Mouse (Mus musculus) intestine, postnatal 0 days (tissue): ENCODE results near the gene Tbc1d16. TPM values are rescaled to one million over a fixed set of nuclear protein-coding genes. Genes with fewer than 3 reads are reported as not detected.

Source experiments
- ATAC-seq: fragments of 200-750 bp; cut with Nextera tagmentation; 2 replicates; pipeline ENCODE4 v1.8.0; 2017; ENCODE audit warnings: mild to moderate bottlenecking, moderate TSS enrichment, moderate library complexity
- H3K27ac ChIP-seq: fragments of 300-500 bp; sonication (generic); 2 replicates; pipeline ENCODE4 v1.5.1; 2014; ENCODE audit warnings: mild to moderate bottlenecking, low read depth, low read length, moderate library complexity
- H3K27me3 ChIP-seq: fragments of 300-500 bp; sonication (generic); replicated peaks from 2 replicates; pipeline ENCODE4 v1.6.1; 2014; ENCODE audit warnings: low read length, mixed read lengths; ENCODE audit not compliant: control insufficient read depth, insufficient read depth
- H3K36me3 ChIP-seq: fragments of 300-500 bp; sonication (generic); 2 replicates; pipeline ENCODE4 v1.6.1; 2014; ENCODE audit warnings: mild to moderate bottlenecking, moderate library complexity; ENCODE audit not compliant: control insufficient read depth, insufficient read depth
- H3K4me1 ChIP-seq: fragments of 300-500 bp; sonication (generic); replicated peaks from 2 replicates; pipeline ENCODE4 v1.6.1; 2014; ENCODE audit warnings: antibody characterized with exemption, low read length, mixed read lengths; ENCODE audit not compliant: control insufficient read depth, insufficient read depth
- H3K4me2 ChIP-seq: fragments of 300-500 bp; sonication (generic); replicated peaks from 2 replicates; pipeline ENCODE4 v1.6.1; 2014; ENCODE audit warnings: low read depth, mild to moderate bottlenecking, moderate library complexity
- H3K4me3 ChIP-seq: fragments of 300-500 bp; sonication (generic); 2 replicates; pipeline ENCODE4 v1.5.1; 2014; ENCODE audit warnings: low read depth, low read length
- H3K9ac ChIP-seq: fragments of 300-500 bp; sonication (generic); 2 replicates; pipeline ENCODE4 v1.6.1; 2014; ENCODE audit warnings: mild to moderate bottlenecking, low read depth, low read length
- H3K9me3 ChIP-seq: fragments of 300-500 bp; sonication (generic); 2 replicates; pipeline ENCODE4 v1.6.1; 2016; ENCODE audit warnings: mixed run types; ENCODE audit not compliant: control insufficient read depth
- CTCF ChIP-seq: sonication (generic); IDR thresholded peaks from 2 replicates; pipeline ENCODE4 v1.5.1; 2016; ENCODE audit warnings: low read depth, mild to moderate bottlenecking, control low read depth, antibody characterized with exemption, moderate library complexity
- WGBS: fragments of 180-500 bp; shearing (Covaris S2); extraction: QIAGEN DNeasy Blood & Tissue Kit; methylation state at CpG from one replicate; pipeline ENCODE4 v1.1.7; 2014; 5-methylcytosine and 5-hydroxymethylcytosine counted together
- polyA plus RNA-seq: library from polyadenylated mRNA; unstranded; fragments of >200 nt; fragmentation: Nextera tagmentation; extraction: Ambion mirVana; gene quantifications from 2 replicates; pipeline ENCODE4 v1.2.1, GENCODE M21; 2015

Tbc1d16 gene
- polyA plus RNA-seq, 1 experiment from 2014 or later: 3.8 TPM

DNA sequence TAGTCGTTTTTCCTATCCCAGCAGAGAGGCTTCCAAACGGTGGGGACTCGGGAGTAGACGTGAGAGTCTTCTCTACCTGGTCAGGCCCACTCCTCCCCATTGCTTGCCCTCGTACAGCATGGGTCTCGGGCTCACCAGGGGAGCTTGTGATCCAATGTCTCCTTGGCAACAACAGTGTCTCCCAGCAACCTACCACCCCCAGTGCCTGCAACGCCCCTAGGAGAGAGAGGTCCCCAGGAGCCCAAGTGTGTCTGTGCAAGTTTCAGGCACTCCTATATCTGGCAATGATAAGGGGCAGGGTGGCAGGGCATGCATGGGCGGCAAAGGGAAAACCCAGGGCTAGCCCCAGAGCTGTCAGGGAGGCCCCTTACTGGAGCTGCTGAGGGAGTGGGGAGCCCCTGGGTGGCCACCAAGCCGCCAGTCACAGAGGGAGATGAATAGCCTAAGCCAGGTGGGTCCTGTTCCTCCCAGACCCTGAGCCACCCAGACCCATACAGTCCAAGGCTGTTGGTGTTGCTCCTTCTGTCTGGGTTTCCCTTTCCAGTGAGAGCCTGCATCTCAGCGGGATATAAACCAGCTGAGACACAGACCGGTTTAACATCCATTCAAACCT is 99.5 kb downstream of the Tbc1d16 start:
- H3K9ac ChIP-seq: no peak overlapping the region
- H3K27ac ChIP-seq: peak overlapping the region; percentile 10; the same call in 1 of the 2 replicates
- no peaks in the 10 kb centered on the region for H3K9me3 ChIP-seq
- ATAC-seq: no peak
- no peak overlapping the region for H3K4me3 ChIP-seq
- TF ChIP-seq CTCF: no peak
- no peaks in the 10 kb centered on the region for H3K36me3 ChIP-seq
- WGBS: 53% methylated on average over 11 of the region's 11 CpGs
- peaks cover 25% of the 10 kb centered on the region for H3K4me1 ChIP-seq
- H3K27me3 ChIP-seq: no peaks in the 10 kb centered on the region
- H3K4me2 ChIP-seq: no peak overlapping the region

DNA sequence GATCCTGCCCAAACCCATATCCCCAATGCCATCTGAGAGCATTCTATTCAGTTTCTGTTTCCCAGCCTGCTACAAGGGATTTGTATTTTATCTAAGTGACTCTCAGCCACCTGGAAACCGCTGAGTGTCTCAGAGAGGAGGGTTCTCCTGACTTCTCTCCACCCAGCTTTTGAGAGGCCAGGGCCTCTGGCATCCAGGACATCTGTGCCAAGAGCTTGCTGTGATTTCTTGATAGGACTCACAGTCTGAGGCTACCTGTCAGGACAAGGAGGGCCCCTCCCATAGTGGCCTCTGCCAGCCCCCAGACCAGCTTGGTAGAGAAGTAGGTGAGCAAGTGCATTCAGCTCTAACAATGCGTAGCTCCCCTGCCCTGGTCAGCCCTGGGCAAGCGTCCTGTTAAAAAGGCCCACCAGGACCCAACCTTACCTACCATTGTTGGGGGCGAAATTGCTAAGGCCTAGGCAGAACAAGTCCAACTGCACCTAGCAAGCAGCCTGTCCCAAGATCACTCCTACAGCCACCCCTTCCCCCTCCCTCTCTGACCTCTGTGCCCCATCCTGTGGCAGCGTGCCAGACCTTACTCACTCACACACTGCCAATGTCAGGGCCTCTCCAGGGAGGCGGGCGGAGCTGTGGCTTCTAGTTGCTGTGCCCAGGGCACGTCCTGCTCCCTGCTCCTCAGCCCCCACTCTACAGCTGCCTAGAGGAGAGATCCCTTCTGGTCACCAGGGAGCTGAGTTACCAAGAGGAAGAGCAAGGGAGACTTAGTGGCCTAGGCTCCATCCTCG is 100.4 kb downstream of the Tbc1d16 start:
- H3K9me3 ChIP-seq: no peaks in the 10 kb centered on the region
- no peak overlapping the region; the same call in 1 of the 2 replicates for H3K4me2 ChIP-seq
- peak overlapping the region; percentile 24 for H3K27ac ChIP-seq
- H3K27me3 ChIP-seq: no peaks in the 10 kb centered on the region
- no peaks in the 10 kb centered on the region for H3K36me3 ChIP-seq
- no peak overlapping the region for H3K4me3 ChIP-seq
- H3K4me1 ChIP-seq: peaks cover 24% of the 10 kb centered on the region
- no peak for TF ChIP-seq CTCF
- H3K9ac ChIP-seq: no peak overlapping the region
- peak; percentile 60 for ATAC-seq
- WGBS: 49% methylated on average over 9 of the region's 9 CpGs

DNA sequence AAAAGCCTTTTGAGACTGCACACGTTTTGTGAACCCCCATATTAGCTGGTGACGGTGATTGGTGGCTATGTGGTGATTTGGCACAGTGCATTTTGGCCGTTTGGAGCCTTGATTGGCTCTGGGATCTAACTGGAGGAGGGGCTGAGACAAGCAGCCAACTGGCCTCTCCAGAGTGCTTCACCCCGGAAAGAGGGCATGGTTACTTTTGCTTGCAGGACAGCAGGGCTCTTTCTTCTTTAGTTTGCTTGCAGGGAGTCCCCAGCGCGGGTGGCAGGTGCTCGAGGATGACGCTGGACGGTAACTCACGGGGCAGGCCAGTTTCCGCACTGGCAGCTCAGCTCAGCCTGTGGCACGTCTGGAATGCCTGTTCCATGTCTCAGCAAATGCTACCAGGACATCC is 101.2 kb downstream of the Tbc1d16 start:
- no peak overlapping the region for H3K4me2 ChIP-seq
- H3K4me1 ChIP-seq: peaks cover 24% of the 10 kb centered on the region
- no peak for ATAC-seq
- H3K36me3 ChIP-seq: no peaks in the 10 kb centered on the region
- peak overlapping the region; percentile 24; the same call in 1 of the 2 replicates for H3K27ac ChIP-seq
- TF ChIP-seq CTCF: no peak
- H3K9ac ChIP-seq: no peak overlapping the region
- no peak overlapping the region for H3K4me3 ChIP-seq
- H3K27me3 ChIP-seq: no peaks in the 10 kb centered on the region
- WGBS: 38% methylated on average over 12 of the region's 12 CpGs
- H3K9me3 ChIP-seq: no peaks in the 10 kb centered on the region

DNA sequence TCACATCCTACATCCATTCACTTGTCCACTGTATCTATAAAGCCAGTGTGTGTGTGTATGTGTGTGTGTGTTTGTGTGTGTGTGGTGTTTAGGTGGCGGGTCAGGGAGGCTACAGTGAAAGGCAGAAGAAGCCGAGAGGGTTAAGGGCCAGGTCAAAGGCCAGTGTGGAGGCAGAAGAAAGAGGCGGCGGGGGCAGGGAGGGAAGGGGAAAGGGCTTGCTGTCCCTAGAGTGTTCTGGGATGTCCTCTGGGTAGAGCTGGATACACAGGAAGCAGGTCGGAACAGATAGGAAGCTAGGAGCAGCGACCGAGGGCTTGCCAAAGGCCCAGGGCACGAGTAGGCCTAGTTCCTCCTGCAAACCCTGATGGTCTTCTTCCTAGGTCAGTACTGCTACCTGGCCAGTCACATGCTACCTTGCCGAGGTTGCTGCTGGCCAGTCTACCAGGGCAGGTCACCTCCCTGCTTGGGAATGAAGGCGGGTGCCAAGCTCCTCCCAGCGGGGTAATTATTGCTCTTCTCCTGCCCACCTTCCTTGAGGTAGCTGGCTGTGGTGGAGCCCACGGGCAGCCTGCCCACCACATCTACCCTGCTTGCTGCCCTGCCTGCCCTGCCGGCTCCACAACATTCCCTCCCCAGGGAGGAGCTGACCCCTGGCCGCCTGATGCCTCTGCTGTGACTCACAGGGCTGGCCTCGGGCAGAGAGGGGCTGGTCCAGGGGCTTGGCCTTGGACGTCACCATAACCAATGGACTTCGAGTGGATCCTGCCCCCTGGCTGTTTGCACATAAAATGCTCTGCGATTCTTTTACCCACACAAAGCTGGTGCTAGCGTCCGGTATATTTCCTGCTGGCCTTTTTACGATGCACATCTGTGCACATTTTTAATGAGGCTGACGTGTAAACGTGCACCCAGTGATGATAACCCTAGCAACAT is 102.1 kb downstream of the Tbc1d16 start:
- Histone ChIP-seq H3K9me3 (no peaks in the 10 kb centered on the region), H3K4me3 (0 out of 2 replicates have a peak overlapping the region, but pooled peaks have one; percentile 9), H3K27ac (peak overlapping the region; percentile 83), H3K4me1 (peaks cover 24% of the 10 kb centered on the region), H3K9ac (no peak overlapping the region), H3K36me3 (no peaks in the 10 kb centered on the region), H3K27me3 (no peaks in the 10 kb centered on the region), H3K4me2 (peak overlapping the region; percentile 54)
- peak; percentile 88 for TF ChIP-seq CTCF
- 22% methylated on average over 23 of the region's 23 CpGs for WGBS
- ATAC-seq: peak; percentile 89

DNA sequence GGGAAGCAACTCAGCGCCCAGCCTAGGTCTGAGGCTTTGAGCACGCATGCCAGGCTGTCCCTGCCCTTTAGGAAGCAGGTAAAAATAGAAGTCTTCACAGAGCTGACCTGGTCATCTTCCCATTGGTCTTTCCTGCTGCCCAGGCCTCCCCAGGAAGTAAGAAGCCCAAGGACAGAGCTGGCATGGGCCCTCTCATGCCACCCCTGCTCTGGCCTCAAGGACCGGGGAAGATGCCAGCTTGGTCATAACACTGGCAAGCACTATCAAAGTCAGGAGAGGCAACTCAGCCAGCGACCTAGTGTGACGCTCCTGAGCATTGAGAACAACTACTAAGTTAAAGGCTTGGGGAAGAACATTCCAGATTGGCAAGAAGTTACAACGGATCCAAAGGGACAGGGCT is 103.8 kb downstream of the Tbc1d16 start:
- Histone ChIP-seq H3K36me3 (no peaks in the 10 kb centered on the region), H3K27ac (no peak overlapping the region), H3K4me1 (peaks cover 24% of the 10 kb centered on the region), H3K4me2 (no peak overlapping the region), H3K9me3 (no peaks in the 10 kb centered on the region), H3K9ac (no peak overlapping the region), H3K4me3 (no peak overlapping the region), H3K27me3 (no peaks in the 10 kb centered on the region)
- no peak for ATAC-seq
- 92% methylated on average over 6 of the region's 6 CpGs for WGBS
- no peak for TF ChIP-seq CTCF
